Mouse (Mus musculus) lung, postnatal 0 days (tissue): ENCODE results near the gene Arhgap31. TPM values are rescaled to one million over a fixed set of nuclear protein-coding genes. Genes with fewer than 3 reads are reported as not detected.

Experiments used
- ATAC-seq: fragments of 200-750 bp; cut with Nextera tagmentation; 2 replicates; pipeline ENCODE4 v1.8.0; 2017; ENCODE audit warnings: moderate library complexity
- DNase-seq: peaks from one replicate; pipeline ENCODE4 v3.0.0-alpha.2; 2016; ENCODE audit warnings: low spot score
- H3K27ac ChIP-seq: fragments of 300-500 bp; sonication (generic); 2 replicates; pipeline ENCODE4 v1.5.1; 2014; ENCODE audit warnings: antibody characterized with exemption, mild to moderate bottlenecking, low read length, mixed read lengths
- H3K27me3 ChIP-seq: fragments of 300-500 bp; sonication (generic); replicated peaks from 2 replicates; pipeline ENCODE4 v1.6.1; 2014; ENCODE audit warnings: low read length, mixed read lengths; ENCODE audit not compliant: insufficient read depth
- H3K36me3 ChIP-seq: fragments of 300-500 bp; sonication (generic); 2 replicates; pipeline ENCODE4 v1.6.1; 2014; ENCODE audit warnings: low read length, mixed read lengths; ENCODE audit not compliant: insufficient read depth
- H3K4me1 ChIP-seq: fragments of 300-500 bp; sonication (generic); 2 replicates; pipeline ENCODE4 v1.6.1; 2014; ENCODE audit warnings: antibody characterized with exemption, low read depth, low read length, mixed read lengths; ENCODE audit not compliant: insufficient read depth
- H3K4me2 ChIP-seq: fragments of 300-500 bp; sonication (generic); replicated peaks from 2 replicates; pipeline ENCODE4 v1.6.1; 2014; ENCODE audit warnings: low read depth, mild to moderate bottlenecking, low read length, moderate library complexity, mixed read lengths
- H3K4me3 ChIP-seq: fragments of 300-500 bp; sonication (generic); 2 replicates; pipeline ENCODE4 v1.5.1; 2014; ENCODE audit warnings: low read depth, low read length
- H3K9ac ChIP-seq: fragments of 300-500 bp; sonication (generic); replicated peaks from 2 replicates; pipeline ENCODE4 v1.6.1; 2014; ENCODE audit warnings: low read depth, mild to moderate bottlenecking
- H3K9me3 ChIP-seq: fragments of 300-500 bp; sonication (generic); 2 replicates; pipeline ENCODE4 v1.6.1; 2016; ENCODE audit warnings: low read length, mixed read lengths
- CTCF ChIP-seq: IDR thresholded peaks from 2 replicates; pipeline ENCODE4 v1.5.1; 2016; ENCODE audit warnings: antibody characterized with exemption, mild to moderate bottlenecking
- EP300 ChIP-seq: IDR thresholded peaks from 2 replicates; pipeline ENCODE4 v1.6.1; 2016; ENCODE audit warnings: antibody characterized with exemption, mild to moderate bottlenecking, control low read depth
- WGBS: fragments of 180-500 bp; shearing (Covaris S2); extraction: QIAGEN DNeasy Blood & Tissue Kit; methylation state at CpG from one replicate; pipeline ENCODE4 v1.1.7; 2014; 5-methylcytosine and 5-hydroxymethylcytosine counted together
- polyA plus RNA-seq: library from polyadenylated mRNA; unstranded; fragments of >200 nt; fragmentation: Nextera tagmentation; extraction: Ambion mirVana; gene quantifications from 2 replicates; pipeline ENCODE4 v1.2.1, GENCODE M21; 2015

Gene Arhgap31
- polyA plus RNA-seq, 1 experiment from 2014 or later, result 19.2 TPM

DNA sequence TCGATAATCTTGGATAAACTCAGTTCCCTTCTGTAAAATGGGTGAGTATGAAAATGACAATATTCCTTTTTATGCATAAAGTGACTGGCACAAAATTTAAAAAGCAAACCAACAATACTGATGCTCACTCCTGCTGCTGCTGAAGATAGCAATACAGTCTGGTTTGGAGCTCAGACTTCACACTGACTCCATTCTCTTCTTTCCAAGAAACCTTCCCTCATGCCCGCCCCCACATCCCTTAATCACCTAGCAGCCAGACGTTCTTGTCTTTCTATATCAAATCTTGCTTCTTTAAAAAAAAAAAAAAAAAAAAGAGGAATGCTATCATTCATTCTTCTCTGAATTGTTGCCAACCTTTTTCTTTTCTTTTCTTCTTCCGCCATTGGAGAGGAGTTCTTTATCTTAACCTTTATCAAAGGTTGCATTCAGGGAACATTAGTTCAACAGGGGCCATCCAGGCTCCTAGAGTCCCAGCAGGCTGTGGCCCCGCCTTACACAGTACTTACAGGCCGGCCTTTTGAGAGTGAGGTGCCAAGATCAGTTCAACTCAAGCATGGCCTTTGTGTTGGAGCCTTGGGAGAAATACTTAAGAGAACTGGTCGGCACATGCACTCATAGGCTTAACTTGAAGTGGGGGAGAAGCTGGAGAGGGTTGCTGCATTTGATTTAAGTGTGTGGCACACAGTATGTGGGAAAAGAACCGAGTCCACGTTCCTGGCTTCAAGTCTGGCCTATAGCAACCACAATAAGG, 7.4 kb downstream of the Arhgap31 start:
- peak overlapping the region; percentile 66 for H3K27ac ChIP-seq
- H3K36me3 ChIP-seq, result no peaks in the 10 kb centered on the region
- TF ChIP-seq CTCF (no peak), EP300 (peak; percentile 49; the same call in 1 of the 2 replicates)
- H3K9ac ChIP-seq, result no peak overlapping the region
- H3K4me2 ChIP-seq, result 0 out of 2 replicates have a peak overlapping the region, but pooled peaks have one; percentile 2
- no peak overlapping the region for H3K4me3 ChIP-seq
- no peaks in the 10 kb centered on the region for H3K27me3 ChIP-seq
- peaks cover 41% of the 10 kb centered on the region; the same call in 1 of the 2 replicates for H3K4me1 ChIP-seq
- peak; percentile 91 for ATAC-seq
- WGBS, result 42% methylated on average over 9 of the region's 9 CpGs
- H3K9me3 ChIP-seq, result no peaks in the 10 kb centered on the region
- peak; percentile 93 for DNase-seq

GRCm38 (mm10) chr16:38703501-38703900, 9.6 kb downstream of the Arhgap31 start:
- Histone ChIP-seq H3K27me3 (no peaks in the 10 kb centered on the region), H3K27ac (0 out of 2 replicates have a peak overlapping the region, but pooled peaks have one; percentile 5), H3K4me3 (no peak overlapping the region), H3K4me1 (peaks cover 32% of the 10 kb centered on the region; the same call in 1 of the 2 replicates), H3K36me3 (no peaks in the 10 kb centered on the region), H3K9me3 (no peaks in the 10 kb centered on the region), H3K9ac (no peak overlapping the region), H3K4me2 (no peak overlapping the region)
- DNase-seq, result no peak
- no peak for ATAC-seq
- 51% methylated on average over 6 of the region's 6 CpGs for WGBS
- TF ChIP-seq CTCF, result no peak

DNA sequence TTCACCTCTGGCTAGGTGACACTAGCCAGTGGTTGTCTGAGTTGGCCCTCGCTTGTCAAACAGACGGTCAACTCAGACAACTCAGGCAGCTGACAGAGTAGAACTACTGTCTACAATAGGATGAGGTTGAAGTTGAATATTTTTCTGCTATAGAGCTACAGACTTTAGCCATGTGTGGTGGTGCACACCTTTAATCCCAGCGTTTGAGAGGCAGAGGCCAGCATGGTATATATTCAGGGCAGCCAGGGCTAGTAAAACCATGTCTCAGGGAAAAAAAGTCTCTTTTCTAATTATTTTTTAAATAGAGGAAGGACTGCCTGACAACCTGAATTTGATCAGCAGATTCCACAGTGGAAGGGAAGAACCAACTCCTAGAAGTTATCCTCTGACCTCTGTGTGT, 10.8 kb downstream of the Arhgap31 start:
- Histone ChIP-seq H3K4me1 (peaks cover 24% of the 10 kb centered on the region; the same call in 1 of the 2 replicates), H3K9me3 (no peaks in the 10 kb centered on the region), H3K27ac (no peak overlapping the region), H3K4me3 (no peak overlapping the region), H3K9ac (no peak overlapping the region), H3K27me3 (no peaks in the 10 kb centered on the region), H3K36me3 (no peaks in the 10 kb centered on the region), H3K4me2 (no peak overlapping the region)
- ATAC-seq (no peak), DNase-seq (no peak)
- no peak for TF ChIP-seq EP300
- 67% methylated on average over 3 of the region's 3 CpGs for whole genome bisulfite sequencing

DNA sequence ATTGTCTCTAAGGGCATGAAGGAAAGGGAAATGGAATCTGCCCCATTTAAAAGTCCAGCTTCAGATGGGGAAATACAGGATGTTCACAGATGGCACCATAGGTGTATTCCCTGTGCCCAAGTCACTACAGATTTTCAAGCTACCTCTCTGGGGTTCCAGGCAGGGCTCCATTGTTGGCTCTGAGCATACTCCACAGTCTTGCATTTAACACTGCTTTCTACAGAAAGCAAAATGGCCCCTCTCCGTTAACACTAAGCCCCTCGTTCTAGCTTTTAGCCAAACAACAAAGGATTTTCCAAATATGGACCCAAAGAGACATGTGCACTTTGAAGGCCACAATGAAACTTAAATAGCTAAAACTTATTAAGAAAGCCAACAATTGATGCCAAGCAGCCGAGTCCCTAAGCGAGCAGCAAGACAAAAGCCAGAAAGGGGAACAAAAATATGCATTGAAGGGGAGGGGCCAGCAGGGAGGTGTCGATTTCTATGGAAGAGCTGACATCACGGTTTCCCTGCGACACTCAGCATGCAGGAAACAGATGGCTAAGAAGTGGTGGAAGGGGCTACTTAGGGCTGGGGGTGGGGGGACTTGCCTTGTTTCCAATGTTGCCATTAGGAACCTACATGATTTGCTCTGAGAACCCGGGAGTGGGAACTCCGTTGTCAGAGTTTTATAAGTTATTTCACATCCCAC, 11.4 kb downstream of the Arhgap31 start:
- H3K4me2 ChIP-seq, result no peak overlapping the region
- DNase-seq (peak; percentile 39), ATAC-seq (no peak)
- no peak overlapping the region for H3K27ac ChIP-seq
- TF ChIP-seq CTCF (no peak), EP300 (no peak)
- peaks cover 24% of the 10 kb centered on the region; the same call in 1 of the 2 replicates for H3K4me1 ChIP-seq
- H3K9me3 ChIP-seq, result no peaks in the 10 kb centered on the region
- no peak overlapping the region for H3K4me3 ChIP-seq
- no peaks in the 10 kb centered on the region for H3K36me3 ChIP-seq
- no peaks in the 10 kb centered on the region for H3K27me3 ChIP-seq
- 25% methylated on average over 9 of the region's 9 CpGs for WGBS
- no peak overlapping the region for H3K9ac ChIP-seq

DNA sequence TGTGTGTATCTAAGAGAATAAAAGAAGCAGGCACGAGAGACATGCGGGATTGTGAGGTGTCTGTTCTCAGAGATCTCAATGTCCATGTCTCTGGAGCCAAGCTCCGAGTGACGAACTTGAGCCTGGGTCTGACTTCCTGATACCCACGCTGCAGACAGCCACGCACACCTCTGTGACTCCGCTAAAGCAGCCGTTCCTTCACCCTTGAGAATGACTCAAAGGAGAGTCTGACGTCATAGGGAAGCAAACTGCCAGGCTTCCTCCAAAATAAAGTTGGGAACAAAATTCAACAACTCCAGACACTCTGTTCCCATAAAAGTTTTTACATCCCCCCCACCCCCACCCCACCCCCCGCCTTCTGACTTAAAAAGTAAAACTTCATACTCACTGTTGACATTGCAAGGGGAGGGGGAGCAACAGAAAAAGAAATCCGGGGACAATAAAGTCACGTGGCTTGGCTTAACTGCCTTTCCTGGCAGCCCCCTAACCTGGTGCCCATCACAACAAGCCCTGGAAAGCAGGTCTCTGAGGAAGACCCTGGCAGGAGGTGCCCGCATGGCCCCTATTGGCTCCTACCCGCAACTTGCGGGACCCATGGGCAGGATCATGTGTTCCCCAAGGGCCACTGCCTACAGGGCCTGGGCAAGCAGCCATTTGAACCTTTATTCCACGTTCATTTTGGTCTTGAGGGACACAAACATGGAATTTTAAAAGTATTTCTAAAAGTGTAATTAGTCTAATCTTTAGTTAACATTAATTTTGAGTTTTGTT, 12.5 kb downstream of the Arhgap31 start:
- H3K36me3 ChIP-seq, result no peaks in the 10 kb centered on the region
- DNase-seq, result peak; percentile 68
- ATAC-seq, result peak; percentile 75
- H3K4me3 ChIP-seq, result no peak overlapping the region
- TF ChIP-seq EP300, result no peak
- no peak for TF ChIP-seq CTCF
- peaks cover 20% of the 10 kb centered on the region; the same call in 1 of the 2 replicates for H3K4me1 ChIP-seq
- H3K4me2 ChIP-seq, result no peak overlapping the region
- H3K9ac ChIP-seq, result no peak overlapping the region
- no peaks in the 10 kb centered on the region for H3K27me3 ChIP-seq
- H3K27ac ChIP-seq, result no peak overlapping the region
- H3K9me3 ChIP-seq, result no peaks in the 10 kb centered on the region
- WGBS, result 57% methylated on average over 16 of the region's 16 CpGs

GRCm38 (mm10) chr16:38697611-38698010, 15.5 kb downstream of the Arhgap31 start:
- TF ChIP-seq EP300 (no peak), CTCF (no peak)
- WGBS, result 86% methylated on average over 5 of the region's 5 CpGs
- no peaks in the 10 kb centered on the region; the same call in 1 of the 2 replicates for H3K36me3 ChIP-seq

More at GRCm38 (mm10) chr16:38697611-38698010, 15.5 kb downstream of the Arhgap31 start:
- Histone ChIP-seq H3K9me3 (no peaks in the 10 kb centered on the region), H3K4me2 (no peak overlapping the region), H3K4me1 (peaks cover 20% of the 10 kb centered on the region; the same call in 1 of the 2 replicates), H3K9ac (no peak overlapping the region), H3K4me3 (no peak overlapping the region), H3K27me3 (no peaks in the 10 kb centered on the region), H3K27ac (no peak overlapping the region)
- ATAC-seq (no peak), DNase-seq (no peak)
